Mouse (Mus musculus): Measurements from ENCODE around the gene Jdp2. TPM values are rescaled to one million over a fixed set of nuclear protein-coding genes. Genes with fewer than 3 reads are reported as not detected.

Jdp2 gene
- polyA plus RNA-seq, 2 experiments = 3.2 to 43.9 TPM

DNA sequence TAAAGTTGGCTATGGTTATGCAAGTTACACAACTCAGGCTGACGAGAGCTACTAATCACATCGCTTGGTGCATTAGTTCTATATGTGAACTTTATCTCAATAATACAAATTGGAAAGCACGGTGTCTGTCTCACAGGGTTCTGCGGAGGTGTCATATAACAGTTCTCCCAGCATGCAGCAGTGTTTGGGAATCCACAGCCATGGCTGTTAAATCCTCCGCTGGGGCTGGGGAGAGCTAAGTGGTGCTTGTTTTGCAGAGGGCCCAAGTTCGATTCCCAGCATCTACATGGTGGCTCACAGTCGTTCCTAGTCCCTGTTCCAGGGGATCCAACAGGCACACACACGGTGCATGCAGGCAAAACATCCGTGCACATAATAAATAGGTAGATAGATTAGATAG is 19.1 kb downstream of the Jdp2 start:
- Histone ChIP-seq H3K9me3 (ENCODE audit: control insufficient read depth, low read length) (no peaks in the 10 kb centered on the region), H3K27ac (replicated peaks; ENCODE audit: low read depth, low read length) (no peak overlapping the region), H3K27me3 (ENCODE audit: control insufficient read depth, insufficient read depth, low read length) (no peaks in the 10 kb centered on the region), H3K4me1 (ENCODE audit: control insufficient read depth, insufficient read depth, low read length) (no peaks in the 10 kb centered on the region), H3K36me3 (ENCODE audit: control insufficient read depth, insufficient read depth, low read length) (peaks cover 34% of the 10 kb centered on the region), H3K4me3 (replicated peaks; ENCODE audit: low read length) (no peak overlapping the region), H3K9ac (ENCODE audit: low read depth, low read length, severe bottlenecking) (peak overlapping the region; percentile 7; the same call in 1 of the 2 replicates), H3K4me2 (replicated peaks; ENCODE audit: low read depth, low read length, severe bottlenecking) (no peak overlapping the region)
- DNase-seq (ENCODE audit: low spot score) = no peak
- WGBS = 68% methylated on average over 9 of the region's 9 CpGs
- TF ChIP-seq POLR2A (IDR thresholded peaks at IDR 0.05; ENCODE audit: borderline replicate concordance, extremely low read depth, insufficient read depth, insufficient read length) = no peak
- no peak for ATAC-seq (ENCODE audit: low FRiP score, low read depth)

- Histone ChIP-seq H3K4me1 (ENCODE audit: control insufficient read depth, insufficient read depth, low read length) (no peaks in the 10 kb centered on the region; the same call in 1 of the 2 replicates), H3K4me2 (replicated peaks; ENCODE audit: low read depth, low read length, severe bottlenecking) (no peak overlapping the region), H3K36me3 (ENCODE audit: control insufficient read depth, insufficient read depth, low read length) (peaks cover 36% of the 10 kb centered on the region), H3K27me3 (ENCODE audit: control insufficient read depth, insufficient read depth, low read length) (no peaks in the 10 kb centered on the region), H3K9me3 (ENCODE audit: control insufficient read depth, low read length) (no peaks in the 10 kb centered on the region), H3K27ac (replicated peaks; ENCODE audit: low read depth, low read length) (no peak overlapping the region), H3K9ac (ENCODE audit: low read depth, low read length, severe bottlenecking) (no peak overlapping the region), H3K4me3 (replicated peaks; ENCODE audit: low read length) (no peak overlapping the region)
- DNase-seq (ENCODE audit: low spot score) = no peak
- TF ChIP-seq POLR2A (IDR thresholded peaks at IDR 0.05; ENCODE audit: borderline replicate concordance, extremely low read depth, insufficient read depth, insufficient read length) = no peak
- no peak for ATAC-seq (ENCODE audit: low FRiP score, low read depth)
- 82% methylated on average over 5 of the region's 5 CpGs for WGBS
These were observed 19.6 kb downstream of the Jdp2 start for GRCm38 (mm10) chr12:85618430-85618829.

- no peak for TF ChIP-seq POLR2A (IDR thresholded peaks at IDR 0.05; ENCODE audit: borderline replicate concordance, extremely low read depth, insufficient read depth, insufficient read length)
- no peak overlapping the region for H3K27ac ChIP-seq (replicated peaks; ENCODE audit: low read depth, low read length)
- no peak for ATAC-seq (ENCODE audit: low FRiP score, low read depth)
These were observed 20.6 kb downstream of the Jdp2 start for GRCm38 (mm10) chr12:85619283-85619897.

DNA sequence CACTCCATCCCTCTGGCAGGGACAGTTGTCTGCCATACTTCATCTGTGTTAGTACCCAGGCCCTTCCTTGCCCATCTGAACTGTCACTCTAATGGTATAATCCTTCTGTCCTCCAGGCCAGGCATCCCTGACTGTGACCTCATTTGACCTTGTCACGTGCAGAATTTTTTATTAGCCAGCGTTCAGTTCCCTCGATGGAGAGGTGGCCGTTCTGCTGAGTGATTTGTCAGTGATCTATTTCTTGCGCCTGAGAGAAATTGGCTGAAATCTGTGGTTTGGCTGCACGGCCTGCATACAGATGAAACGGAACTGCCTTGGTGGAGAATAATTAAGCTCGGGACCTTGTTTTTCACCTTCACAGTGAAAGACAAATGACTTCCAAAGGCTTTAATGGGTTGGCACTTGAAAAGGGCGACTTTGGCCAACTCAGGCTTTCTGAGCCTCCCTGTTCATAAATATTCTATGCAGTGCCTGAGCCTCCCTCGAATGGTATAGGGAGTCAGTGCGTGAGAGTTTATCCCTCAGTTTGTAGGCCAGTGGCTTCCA is 21.1 kb downstream of the Jdp2 start:
- Histone ChIP-seq H3K27me3 (ENCODE audit: control insufficient read depth, insufficient read depth, low read length) (no peaks in the 10 kb centered on the region), H3K4me2 (replicated peaks; ENCODE audit: low read depth, low read length, severe bottlenecking) (no peak overlapping the region), H3K4me1 (ENCODE audit: control insufficient read depth, insufficient read depth, low read length) (peaks cover 3% of the 10 kb centered on the region; the same call in 1 of the 2 replicates), H3K27ac (replicated peaks; ENCODE audit: low read depth, low read length) (no peak overlapping the region), H3K4me3 (replicated peaks; ENCODE audit: low read length) (no peak overlapping the region), H3K9me3 (ENCODE audit: control insufficient read depth, low read length) (no peaks in the 10 kb centered on the region), H3K9ac (ENCODE audit: low read depth, low read length, severe bottlenecking) (no peak overlapping the region), H3K36me3 (ENCODE audit: control insufficient read depth, insufficient read depth, low read length) (peaks cover 41% of the 10 kb centered on the region)
- no peak for TF ChIP-seq POLR2A (IDR thresholded peaks at IDR 0.05; ENCODE audit: borderline replicate concordance, extremely low read depth, insufficient read depth, insufficient read length)
- ATAC-seq (ENCODE audit: low FRiP score, low read depth) (no peak), DNase-seq (ENCODE audit: low spot score) (no peak)
- WGBS = 54% methylated on average over 11 of the region's 11 CpGs

More at GRCm38 (mm10) chr12:85619283-85619897, 20.6 kb downstream of the Jdp2 start:
- no peak for DNase-seq (ENCODE audit: low spot score)
- H3K27me3 ChIP-seq (ENCODE audit: control insufficient read depth, insufficient read depth, low read length) = no peaks in the 10 kb centered on the region
- H3K36me3 ChIP-seq (ENCODE audit: control insufficient read depth, insufficient read depth, low read length) = peaks cover 44% of the 10 kb centered on the region
- 77% methylated on average over 7 of the region's 7 CpGs for WGBS
- H3K9ac ChIP-seq (ENCODE audit: low read depth, low read length, severe bottlenecking) = no peak overlapping the region
- peaks cover 3% of the 10 kb centered on the region; the same call in 1 of the 2 replicates for H3K4me1 ChIP-seq (ENCODE audit: control insufficient read depth, insufficient read depth, low read length)
- H3K4me2 ChIP-seq (replicated peaks; ENCODE audit: low read depth, low read length, severe bottlenecking) = no peak overlapping the region
- no peaks in the 10 kb centered on the region for H3K9me3 ChIP-seq (ENCODE audit: control insufficient read depth, low read length)
- H3K4me3 ChIP-seq (replicated peaks; ENCODE audit: low read length) = no peak overlapping the region

- ATAC-seq (ENCODE audit: low FRiP score, low read depth) (no peak), DNase-seq (ENCODE audit: low spot score) (no peak)
- no peak overlapping the region for H3K27ac ChIP-seq (replicated peaks; ENCODE audit: low read depth, low read length)
- WGBS = 71% methylated on average over 6 of the region's 6 CpGs
- no peaks in the 10 kb centered on the region for H3K9me3 ChIP-seq (ENCODE audit: control insufficient read depth, low read length)
- peaks cover 37% of the 10 kb centered on the region for H3K36me3 ChIP-seq (ENCODE audit: control insufficient read depth, insufficient read depth, low read length)
- H3K4me2 ChIP-seq (replicated peaks; ENCODE audit: low read depth, low read length, severe bottlenecking) = no peak overlapping the region
- TF ChIP-seq POLR2A (IDR thresholded peaks at IDR 0.05; ENCODE audit: borderline replicate concordance, extremely low read depth, insufficient read depth, insufficient read length) = no peak
- peaks cover 3% of the 10 kb centered on the region; the same call in 1 of the 2 replicates for H3K4me1 ChIP-seq (ENCODE audit: control insufficient read depth, insufficient read depth, low read length)
- H3K4me3 ChIP-seq (replicated peaks; ENCODE audit: low read length) = no peak overlapping the region
- no peaks in the 10 kb centered on the region for H3K27me3 ChIP-seq (ENCODE audit: control insufficient read depth, insufficient read depth, low read length)
- H3K9ac ChIP-seq (ENCODE audit: low read depth, low read length, severe bottlenecking) = no peak overlapping the region
These were observed 22.2 kb downstream of the Jdp2 start for GRCm38 (mm10) chr12:85621027-85621426.
